Mouse (Mus musculus) MEL (cell line): ENCODE results near the gene Nr3c2. TPM values are rescaled to one million over a fixed set of nuclear protein-coding genes. Genes with fewer than 3 reads are reported as not detected.

Source experiments
- DNase-seq: peaks from one replicate; pipeline ENCODE4 v3.0.0; 2011; ENCODE audit warnings: low read depth, low spot score
- H3K27ac ChIP-seq: 2 replicates; pipeline ENCODE4 v1.5.1; 2012; ENCODE audit warnings: low read depth, mild to moderate bottlenecking, control low read depth, low read length, moderate library complexity; ENCODE audit not compliant: control insufficient read depth
- H3K27me3 ChIP-seq, 2 experiments: fragments of 150-350 bp in 1 of 2; sonication (generic) in 1 of 2; 2 replicates each; pipeline ENCODE4 v1.6.1; 2012; ENCODE audit warnings: low read length in 2 of 2, mild to moderate bottlenecking in 2 of 2, improper control_type of control experiment in 1 of 2, moderate library complexity in 1 of 2; ENCODE audit not compliant: insufficient read depth in 2 of 2, control insufficient read depth in 1 of 2
- H3K36me3 ChIP-seq, 2 experiments: 2 replicates each; pipeline ENCODE4 v1.6.1; 2012 to 2014; ENCODE audit warnings: low read length in 2 of 2, improper control_type of control experiment in 1 of 2, inconsistent platforms in 1 of 2, mild to moderate bottlenecking in 1 of 2; ENCODE audit not compliant: insufficient read depth in 2 of 2, control insufficient read depth in 1 of 2
- H3K4me1 ChIP-seq, 2 experiments: fragments of 150-350 bp in 1 of 2; sonication (generic) in 1 of 2; 2 replicates each; pipeline ENCODE4 v1.6.1; 2012; ENCODE audit warnings: low read length in 2 of 2, improper control_type of control experiment in 1 of 2, mild to moderate bottlenecking in 1 of 2; ENCODE audit not compliant: insufficient read depth in 2 of 2, control insufficient read depth in 1 of 2
- H3K4me3 ChIP-seq, 2 experiments: fragments of 150-350 bp in 1 of 2; sonication (generic) in 1 of 2; 2 replicates each; pipeline ENCODE4 v1.5.1; 2012; ENCODE audit warnings: low read depth in 2 of 2, low read length in 2 of 2, mild to moderate bottlenecking in 2 of 2, moderate library complexity in 2 of 2, control low read depth in 1 of 2, improper control_type of control experiment in 1 of 2; ENCODE audit not compliant: control insufficient read depth in 1 of 2, insufficient read depth in 1 of 2
- H3K79me2 ChIP-seq: 2 replicates; pipeline ENCODE4 v1.6.1; 2012; ENCODE audit warnings: mild to moderate bottlenecking, low read length, moderate library complexity; ENCODE audit not compliant: control insufficient read depth, poor library complexity, insufficient read depth
- H3K9ac ChIP-seq: 2 replicates; pipeline ENCODE4 v1.6.1; 2012; ENCODE audit warnings: low read depth, mild to moderate bottlenecking, control low read depth, low read length, moderate library complexity; ENCODE audit not compliant: control insufficient read depth, poor library complexity, severe bottlenecking
- H3K9me3 ChIP-seq: fragments of 150-350 bp; sonication (generic); replicated peaks from 2 replicates; pipeline ENCODE4 v1.6.1; 2012; ENCODE audit warnings: mild to moderate bottlenecking, low read length, improper control_type of control experiment, moderate library complexity; ENCODE audit not compliant: insufficient read depth
- BHLHE40 ChIP-seq: IDR thresholded peaks from 2 replicates; pipeline ENCODE4 v1.6.1; 2012; ENCODE audit warnings: low read depth, mild to moderate bottlenecking, inconsistent platforms, low read length, improper control_type of control experiment, borderline replicate concordance
- CHD1 ChIP-seq: IDR thresholded peaks from 2 replicates; pipeline ENCODE4 v1.6.1; 2012; ENCODE audit warnings: low read depth, mild to moderate bottlenecking, inconsistent platforms, low read length, improper control_type of control experiment
- EP300 ChIP-seq, 2 experiments: IDR thresholded peaks; 2 replicates each; pipeline ENCODE4 v1.6.1; 2011; ENCODE audit warnings: improper control_type of control experiment in 2 of 2, low read length in 2 of 2, low read depth in 1 of 2, mild to moderate bottlenecking in 1 of 2
- ETS1 ChIP-seq: IDR thresholded peaks from 2 replicates; pipeline ENCODE4 v1.6.1; 2012; ENCODE audit warnings: low read depth, mild to moderate bottlenecking, inconsistent platforms, low read length, improper control_type of control experiment, moderate library complexity
- GABPA ChIP-seq: IDR thresholded peaks from 2 replicates; pipeline ENCODE4 v1.6.1; 2012; ENCODE audit warnings: low read depth, mild to moderate bottlenecking, inconsistent platforms, low read length, improper control_type of control experiment, moderate library complexity
- KAT2A ChIP-seq: conservative IDR thresholded peaks from 2 replicates; pipeline ENCODE4 v1.6.1; 2012; ENCODE audit warnings: low read depth, low read length, improper control_type of control experiment, inconsistent platforms
- MAX ChIP-seq: IDR thresholded peaks from 2 replicates; pipeline ENCODE4 v1.6.1; 2011; ENCODE audit warnings: low read length, improper control_type of control experiment
- MAZ ChIP-seq: IDR thresholded peaks from 2 replicates; pipeline ENCODE4 v1.6.1; 2012; ENCODE audit warnings: low read depth, mild to moderate bottlenecking, inconsistent platforms, low read length, improper control_type of control experiment
- MEF2A ChIP-seq: IDR thresholded peaks from 2 replicates; pipeline ENCODE4 v1.6.1; 2014; ENCODE audit warnings: low read depth, mild to moderate bottlenecking, inconsistent platforms, low read length, improper control_type of control experiment; ENCODE audit not compliant: poor library complexity, insufficient replicate concordance, severe bottlenecking; ENCODE audit errors: extremely low read depth
- MXI1 ChIP-seq: IDR thresholded peaks from 2 replicates; pipeline ENCODE4 v1.6.1; 2011; ENCODE audit warnings: mild to moderate bottlenecking, low read depth, low read length, improper control_type of control experiment
- MYC ChIP-seq: IDR thresholded peaks from 2 replicates; pipeline ENCODE4 v1.6.1; 2011; ENCODE audit warnings: low read depth, mild to moderate bottlenecking, low read length, improper control_type of control experiment, moderate library complexity
- NELFE ChIP-seq: IDR thresholded peaks from 2 replicates; pipeline ENCODE4 v1.6.1; 2011; ENCODE audit warnings: low read depth, low read length, improper control_type of control experiment
- SIN3A ChIP-seq: IDR thresholded peaks from 2 replicates; pipeline ENCODE4 v1.6.1; 2012; ENCODE audit warnings: low read length, improper control_type of control experiment, inconsistent platforms
- SMC3 ChIP-seq: IDR thresholded peaks from 2 replicates; pipeline ENCODE4 v1.6.1; 2011; ENCODE audit warnings: low read depth, low read length, improper control_type of control experiment
- TCF12 ChIP-seq: IDR thresholded peaks from 2 replicates; pipeline ENCODE4 v1.6.1; 2014; ENCODE audit warnings: low read depth, mild to moderate bottlenecking, inconsistent platforms, low read length, improper control_type of control experiment, moderate library complexity
- UBTF ChIP-seq: IDR thresholded peaks from 2 replicates; pipeline ENCODE4 v1.6.1; 2012; ENCODE audit warnings: low read depth, mild to moderate bottlenecking, inconsistent platforms, low read length, improper control_type of control experiment, moderate library complexity, borderline replicate concordance; ENCODE audit not compliant: insufficient read depth
- USF1 ChIP-seq: IDR thresholded peaks from 2 replicates; pipeline ENCODE4 v1.6.1; 2014; ENCODE audit warnings: low read depth, mild to moderate bottlenecking, inconsistent platforms, low read length, improper control_type of control experiment, moderate library complexity
- ZC3H11A ChIP-seq: IDR thresholded peaks from 2 replicates; pipeline ENCODE4 v1.6.1; 2012; ENCODE audit warnings: low read depth, mild to moderate bottlenecking, inconsistent platforms, low read length, improper control_type of control experiment
- ZKSCAN1 ChIP-seq: IDR thresholded peaks from 2 replicates; pipeline ENCODE4 v1.6.1; 2012; ENCODE audit warnings: low read depth, mild to moderate bottlenecking, inconsistent platforms, low read length, improper control_type of control experiment, moderate library complexity
- ZNF384 ChIP-seq: IDR thresholded peaks from 2 replicates; pipeline ENCODE4 v1.6.1; 2012; ENCODE audit warnings: low read depth, mild to moderate bottlenecking, inconsistent platforms, low read length, improper control_type of control experiment
- polyA plus RNA-seq, 2 experiments: library from polyadenylated mRNA; stranded (reverse) in 1 of 2; unstranded in 1 of 2; fragments of >175 nt in 1 of 2; fragments of >200 nt in 1 of 2; gene quantifications; 2 replicates each; pipeline versions ENCODE4 v1.2.1 to v1.2.4; 2012; ENCODE audit warnings: low replicate concordance in 2 of 2, low read depth in 1 of 2; ENCODE audit not compliant: insufficient read length in 2 of 2, insufficient read depth in 1 of 2, missing spikeins in 1 of 2
- total RNA-seq: library from RNA; depleted of rRNA; stranded (reverse); fragments of 300-350 nt; gene quantifications from 2 replicates; pipeline ENCODE4 v1.2.3, GENCODE M21; 2012

Nr3c2 gene
- total and polyA plus RNA-seq, 3 experiments = 1.0 to 1.5 TPM; not detected in 1

DNA sequence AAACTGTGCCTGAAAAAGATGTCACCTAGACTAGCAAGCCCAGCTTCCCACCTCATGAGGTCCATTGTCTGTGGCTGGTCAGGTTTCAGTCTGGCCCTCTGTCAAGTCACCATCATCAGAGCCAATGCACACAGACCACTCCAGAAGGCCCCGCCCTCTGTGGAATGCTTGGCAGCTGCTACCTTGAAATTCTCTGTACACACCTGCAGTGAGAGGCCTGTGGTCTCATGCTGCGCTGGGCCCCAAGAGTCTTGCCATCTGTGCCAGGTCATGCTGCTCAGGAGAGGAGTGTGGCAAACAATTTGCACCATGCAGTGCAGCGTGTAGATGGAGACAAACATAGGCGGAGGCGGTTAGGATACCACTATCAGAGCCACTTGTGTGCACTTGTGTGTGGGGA lies 328.5 kb downstream of the Nr3c2 start:
- no peaks in the 10 kb centered on the region for H3K79me2 ChIP-seq
- H3K9me3 ChIP-seq = no peaks in the 10 kb centered on the region
- no peak for DNase-seq
- H3K27me3 ChIP-seq = no peaks in the 10 kb centered on the region
- H3K4me3 ChIP-seq = no peak overlapping the region
- H3K9ac ChIP-seq = no peak overlapping the region
- H3K4me1 ChIP-seq = no peaks in the 10 kb centered on the region
- TF ChIP-seq GABPA = no peak
- no peak for TF ChIP-seq USF1
- TF ChIP-seq ZC3H11A = no peak
- TF ChIP-seq MEF2A = no peak
- no peak for TF ChIP-seq MYC
- no peak for TF ChIP-seq BHLHE40
- no peak for TF ChIP-seq ZNF384
- TF ChIP-seq CHD1 = no peak
- no peak for TF ChIP-seq SIN3A
- no peak for TF ChIP-seq MAZ
- TF ChIP-seq ETS1 = no peak
- TF ChIP-seq TCF12 = no peak
- TF ChIP-seq UBTF = no peak
- no peak for TF ChIP-seq KAT2A
- no peak for TF ChIP-seq SMC3
- no peak for TF ChIP-seq MXI1
- no peak for TF ChIP-seq ZKSCAN1
- no peak for TF ChIP-seq MAX
- no peaks in the 10 kb centered on the region for H3K36me3 ChIP-seq
- no peak overlapping the region for H3K27ac ChIP-seq

- TF ChIP-seq UBTF (no peak), ETS1 (no peak), KAT2A (no peak), CHD1 (no peak), GABPA (no peak), NELFE (no peak), MAZ (no peak), EP300 (IDR thresholded peaks at IDR 0.05; ENCODE audit: low read depth in 1 of 2, low read length in 2 of 2) (no peak)
- H3K27me3 ChIP-seq = no peaks in the 10 kb centered on the region
- no peaks in the 10 kb centered on the region for H3K79me2 ChIP-seq
- no peak overlapping the region for H3K27ac ChIP-seq
- no peaks in the 10 kb centered on the region for H3K4me1 ChIP-seq
- no peaks in the 10 kb centered on the region for H3K9me3 ChIP-seq
- no peak overlapping the region for H3K9ac ChIP-seq
- H3K36me3 ChIP-seq = no peaks in the 10 kb centered on the region
- DNase-seq = no peak
- no peak overlapping the region for H3K4me3 ChIP-seq
Measured at GRCm38 (mm10) chr8:77228688-77229087, 329.4 kb downstream of the Nr3c2 start.
